ENCODE assay signal across 8 mouse cellular contexts in the genomic region with DNA sequence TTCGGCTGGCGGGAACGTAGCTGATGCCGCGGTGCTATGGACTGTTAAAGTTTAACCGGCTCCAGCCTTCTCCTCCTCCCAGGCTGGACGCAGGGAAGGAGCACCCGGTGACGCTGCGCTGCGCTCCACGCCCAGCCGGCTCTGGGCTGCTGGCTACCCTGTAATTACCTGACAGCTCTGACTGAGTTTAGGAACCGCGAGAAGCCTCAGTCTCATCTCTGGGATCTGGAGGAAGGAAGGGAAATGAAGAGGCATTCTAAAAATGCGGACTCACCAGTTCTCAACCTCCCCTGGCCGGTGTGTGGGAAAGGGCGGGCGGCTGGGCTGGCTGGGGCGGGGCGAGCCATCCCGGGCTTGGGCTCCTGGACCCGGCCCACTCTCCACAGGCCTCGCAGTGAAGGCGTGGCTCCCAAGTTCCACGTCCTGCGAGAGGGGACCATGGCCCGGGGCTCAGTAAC. TPM values are rescaled to one million over a fixed set of nuclear protein-coding genes. Genes with fewer than 3 reads are reported as not detected.
DNase-seq lines count a peak whose midpoint lies in the region; ATAC-seq and TF ChIP-seq lines count a peak whose summit lies in the region.

No protein-coding gene starts in this region.

- H3K4me2 ChIP-seq in kidney, embryonic 14.5 days (replicated peaks; ENCODE audit: low read depth, low read length), result peak overlapping the region; percentile 67
- peak overlapping the region; percentile 51 for H3K4me2 ChIP-seq in lung, postnatal 0 days (replicated peaks; ENCODE audit: low read depth, low read length)

- 3% methylated on average over 28 of the region's 28 CpGs for WGBS in heart, embryonic 10.5 days
- 3% methylated on average over 28 of the region's 28 CpGs for WGBS in kidney, embryonic 14.5 days
- 17% methylated on average over 28 of the region's 28 CpGs for WGBS in lung, postnatal 0 days

- H3K27me3 ChIP-seq in Patski, result no peaks in the 10 kb centered on the region
- peaks cover 36% of the 10 kb centered on the region for H3K27me3 ChIP-seq in heart, embryonic 10.5 days (ENCODE audit: insufficient read depth, poor library complexity, severe bottlenecking)
- no peaks in the 10 kb centered on the region for H3K27me3 ChIP-seq in kidney, embryonic 14.5 days (ENCODE audit: control insufficient read depth, insufficient read depth, low read length)
- H3K27me3 ChIP-seq in lung, postnatal 0 days (replicated peaks; ENCODE audit: insufficient read depth, low read length), result no peaks in the 10 kb centered on the region

- POLR2A ChIA-PET in Patski (lab: Charles Lee), result interaction anchor here (0.9 to 1.4 kb wide), 2 partner anchors 24 to 29 kb away, joined by 3 to 5 read pairs; no protein-coding TSS in a partner anchor

- CTCF ChIA-PET in Patski (lab: Charles Lee), result interaction anchor here (1.4 kb wide), 1 partner anchor 66 kb away, joined by 7 read pairs; no protein-coding TSS in a partner anchor

- H3K9ac ChIP-seq in kidney, embryonic 14.5 days (ENCODE audit: low read depth, low read length), result peak overlapping the region; percentile 18; the same call in 1 of the 2 replicates
- no peak overlapping the region; the same call in 1 of the 2 replicates for H3K9ac ChIP-seq in lung, postnatal 0 days (replicated peaks; ENCODE audit: low read depth)

- peak; percentile 82 for ATAC-seq in Patski
- ATAC-seq in kidney, embryonic 14.5 days (ENCODE audit: low FRiP score, low TSS enrichment), result peak; percentile 50
- peak; percentile 63 for ATAC-seq in lung, postnatal 0 days

- no peak for DNase-seq in Patski (ENCODE audit: low read depth, low spot score)
- DNase-seq in embryo, embryonic 9.5 days (ENCODE audit: extremely low spot score), result peak; percentile 59
- no peak for DNase-seq in heart, embryonic 10.5 days (ENCODE audit: low spot score)
- DNase-seq in lung, postnatal 0 days (ENCODE audit: low spot score), result peak; percentile 63
- DNase-seq in urinary bladder, postnatal 14 days (ENCODE audit: low spot score), result peak; percentile 80
- no peak for DNase-seq in thymus, postnatal 0 days (ENCODE audit: low spot score)
- no peak for DNase-seq in spleen, postnatal 4 days (ENCODE audit: low spot score in 2 of 2)

- no peak for TF ChIP-seq CTCF in Patski (IDR thresholded peaks at IDR 0.05)
- no peak for TF ChIP-seq CTCF in lung, postnatal 0 days (IDR thresholded peaks at IDR 0.05)

- TF ChIP-seq EP300 in lung, postnatal 0 days (IDR thresholded peaks at IDR 0.05), result no peak

- no peaks in the 10 kb centered on the region for H3K9me3 ChIP-seq in heart, embryonic 10.5 days
- no peaks in the 10 kb centered on the region for H3K9me3 ChIP-seq in kidney, embryonic 14.5 days (ENCODE audit: control insufficient read depth, low read length)
- no peaks in the 10 kb centered on the region for H3K9me3 ChIP-seq in lung, postnatal 0 days (ENCODE audit: low read length)

- H3K4me3 ChIP-seq in heart, embryonic 10.5 days, result peak overlapping the region; percentile 58
- peak overlapping the region; percentile 32 for H3K4me3 ChIP-seq in kidney, embryonic 14.5 days (ENCODE audit: low read length)
- H3K4me3 ChIP-seq in lung, postnatal 0 days (ENCODE audit: low read depth, low read length), result peak overlapping the region; percentile 24

- peaks cover 3% of the 10 kb centered on the region for H3K36me3 ChIP-seq in heart, embryonic 10.5 days
- peaks cover 17% of the 10 kb centered on the region; the same call in 1 of the 2 replicates for H3K36me3 ChIP-seq in kidney, embryonic 14.5 days (ENCODE audit: control insufficient read depth, insufficient read depth, low read length)
- peaks cover 7% of the 10 kb centered on the region; the same call in 1 of the 2 replicates for H3K36me3 ChIP-seq in lung, postnatal 0 days (ENCODE audit: insufficient read depth, low read length)

- peaks cover 50% of the 10 kb centered on the region for H3K4me1 ChIP-seq in heart, embryonic 10.5 days
- H3K4me1 ChIP-seq in kidney, embryonic 14.5 days (ENCODE audit: control insufficient read depth, insufficient read depth, low read length), result peaks cover 39% of the 10 kb centered on the region
- peaks cover 26% of the 10 kb centered on the region for H3K4me1 ChIP-seq in lung, postnatal 0 days (ENCODE audit: insufficient read depth, low read depth, low read length)

- in situ Hi-C loops in Patski (cut with MboI; ENCODE audit: low pct_unique_long_range_greater_than_20kb), result loop anchor here (10.0 kb wide), 1 partner anchor 67 kb away; the partner anchor contains the start of gene Kifc3

- H3K27ac ChIP-seq in heart, embryonic 10.5 days, result 0 out of 2 replicates have a peak overlapping the region, but pooled peaks have one; percentile 17
- H3K27ac ChIP-seq in kidney, embryonic 14.5 days (ENCODE audit: low read depth, low read length), result no peak overlapping the region
- H3K27ac ChIP-seq in lung, postnatal 0 days (ENCODE audit: low read length), result no peak overlapping the region

RNA-seq across cellular contexts. Expression of gene Katnb1, which starts 56.7 kb away (rescaled TPM):
- 28.2 TPM for polyA plus RNA-seq in Patski (2021)
- polyA plus RNA-seq in heart, embryonic 10.5 days (2016; fragmentation: Nextera tagmentation; extraction: Ambion mirVana), result 25.8 and 29.8 TPM in 2 replicates
- 18.2 and 32.4 TPM in 2 replicates for polyA plus RNA-seq in kidney, embryonic 14.5 days (2014; fragmentation: Nextera tagmentation; extraction: Ambion mirVana)
- polyA plus RNA-seq in lung, postnatal 0 days (2015; fragmentation: Nextera tagmentation; extraction: Ambion mirVana), result 10.4 and 10.8 TPM in 2 replicates
- polyA plus RNA-seq in thymus, postnatal 0 days (2015; fragmentation: Nextera tagmentation; extraction: Ambion mirVana), result 20.1 and 20.3 TPM in 2 replicates

Comparison
In these comparisons a context has a peak if more than half of its experiments do, and no peak if none do; other contexts are left out.
1. DNase-seq: peak in embryo, embryonic 9.5 days (single experiment), lung, postnatal 0 days (single experiment) and urinary bladder, postnatal 14 days (single experiment); none in Patski (single experiment), heart, embryonic 10.5 days (single experiment), thymus, postnatal 0 days (single experiment) and spleen, postnatal 4 days (0 of 2).
2. Peak in every context shown above with its lines, with median percentiles within 50 percentile points of each other: ATAC-seq and H3K4me3 ChIP-seq.